In genomic region chr5:24100106-24100809, GRCm38 (mm10) we compare ENCODE assay signal across 8 mouse cellular contexts. TPM values are rescaled to one million over a fixed set of nuclear protein-coding genes. Genes with fewer than 3 reads are reported as not detected.
DNase-seq lines count a peak whose midpoint lies in the region; ATAC-seq and TF ChIP-seq lines count a peak whose summit lies in the region.

Gene Klhl7 (plus strand): TSS chr5:24100605.

- H3K9ac ChIP-seq in forebrain, embryonic 12.5 days, result peak within 1 kb of the TSS; percentile 94
- H3K9ac ChIP-seq in heart, postnatal 0 days (replicated peaks; ENCODE audit: low read depth, low read length), result peak within 1 kb of the TSS; percentile 74
- H3K9ac ChIP-seq in neural tube, embryonic 15.5 days (replicated peaks), result peak within 1 kb of the TSS; percentile 72

- H3K27ac ChIP-seq in forebrain, embryonic 12.5 days, result peak within 1 kb of the TSS; percentile 97
- peak within 1 kb of the TSS; percentile 86 for H3K27ac ChIP-seq in heart, postnatal 0 days (ENCODE audit: low read depth)
- H3K27ac ChIP-seq in neural tube, embryonic 15.5 days (replicated peaks), result peak within 1 kb of the TSS; percentile 95

- H3K4me2 ChIP-seq in forebrain, embryonic 12.5 days, result peak within 1 kb of the TSS; percentile 54
- H3K4me2 ChIP-seq in heart, postnatal 0 days (ENCODE audit: low read depth, low read length), result peak within 1 kb of the TSS; percentile 72
- peak within 1 kb of the TSS; percentile 73 for H3K4me2 ChIP-seq in neural tube, embryonic 15.5 days

- H3K9me3 ChIP-seq in E14TG2a.4 (ENCODE audit: low read length), result no peaks in the 10 kb centered on the region
- no peaks in the 10 kb centered on the region for H3K9me3 ChIP-seq in forebrain, embryonic 12.5 days
- no peaks in the 10 kb centered on the region for H3K9me3 ChIP-seq in heart, postnatal 0 days (replicated peaks; ENCODE audit: control insufficient read depth, low read length)
- H3K9me3 ChIP-seq in neural tube, embryonic 15.5 days (replicated peaks), result no peaks in the 10 kb centered on the region

- DNase-seq in c-Kit-positive CD71-positive TER-119-negative erythroid progenitor cells, embryonic 14.5 days (ENCODE audit: low read depth), result peak; percentile 78
- peak; percentile 89 for DNase-seq in heart, postnatal 0 days (ENCODE audit: low spot score)
- peak; percentile 91 to 93 for DNase-seq in kidney, postnatal 4 days
- DNase-seq in lung, adult 18-20 months, result peak; percentile 82 to 83
- peak; percentile 87 for DNase-seq in testis, postnatal 14 days (ENCODE audit: low spot score)

- H3K27me3 ChIP-seq in E14TG2a.4 (ENCODE audit: insufficient read depth, low read length), result no peaks in the 10 kb centered on the region
- H3K27me3 ChIP-seq in forebrain, embryonic 12.5 days, result no peaks in the 10 kb centered on the region
- no peaks in the 10 kb centered on the region for H3K27me3 ChIP-seq in heart, postnatal 0 days (ENCODE audit: control insufficient read depth, insufficient read depth, low read length)
- no peaks in the 10 kb centered on the region for H3K27me3 ChIP-seq in neural tube, embryonic 15.5 days (replicated peaks)

- no peaks in the 10 kb centered on the region for H3K36me3 ChIP-seq in E14TG2a.4 (ENCODE audit: insufficient read depth, low read length)
- no peaks in the 10 kb centered on the region for H3K36me3 ChIP-seq in forebrain, embryonic 12.5 days (replicated peaks)
- H3K36me3 ChIP-seq in heart, postnatal 0 days (replicated peaks; ENCODE audit: control insufficient read depth, insufficient read depth, low read length), result no peaks in the 10 kb centered on the region
- no peaks in the 10 kb centered on the region for H3K36me3 ChIP-seq in neural tube, embryonic 15.5 days

- peak; percentile 97 for ATAC-seq in forebrain, embryonic 12.5 days (ENCODE audit: low FRiP score)
- peak; percentile 95 for ATAC-seq in heart, postnatal 0 days (ENCODE audit: insufficient read depth, low read depth)
- peak; percentile 96 for ATAC-seq in neural tube, embryonic 15.5 days (ENCODE audit: low FRiP score)

- no peak for TF ChIP-seq EP300 in heart, postnatal 0 days (IDR thresholded peaks at IDR 0.05; ENCODE audit: low read depth)

- WGBS in forebrain, embryonic 12.5 days, result under 1% methylated on average over 47 of the region's 47 CpGs
- WGBS in heart, postnatal 0 days, result 1% methylated on average over 47 of the region's 47 CpGs
- WGBS in neural tube, embryonic 15.5 days, result under 1% methylated on average over 46 of the region's 47 CpGs

- peaks cover 51% of the 10 kb centered on the region for H3K4me1 ChIP-seq in E14TG2a.4 (replicated peaks; ENCODE audit: low read depth, low read length)
- peaks cover 23% of the 10 kb centered on the region for H3K4me1 ChIP-seq in forebrain, embryonic 12.5 days
- peaks cover 3% of the 10 kb centered on the region; the same call in 1 of the 2 replicates for H3K4me1 ChIP-seq in heart, postnatal 0 days (ENCODE audit: control insufficient read depth, insufficient read depth)
- H3K4me1 ChIP-seq in neural tube, embryonic 15.5 days, result peaks cover 32% of the 10 kb centered on the region

- no peak for TF ChIP-seq CTCF in E14TG2a.4 (conservative IDR thresholded peaks at IDR 0.05; ENCODE audit: low read length)
- no peak for TF ChIP-seq CTCF in heart, postnatal 0 days (IDR thresholded peaks at IDR 0.05; ENCODE audit: low read depth)

- peak within 1 kb of the TSS; percentile 85 for H3K4me3 ChIP-seq in E14TG2a.4 (replicated peaks; ENCODE audit: low read length)
- H3K4me3 ChIP-seq in forebrain, embryonic 12.5 days (replicated peaks), result peak within 1 kb of the TSS; percentile 85
- H3K4me3 ChIP-seq in heart, postnatal 0 days (ENCODE audit: low read depth, low read length), result peak within 1 kb of the TSS; percentile 63
- H3K4me3 ChIP-seq in neural tube, embryonic 15.5 days (replicated peaks), result peak within 1 kb of the TSS; percentile 51

RNA-seq across cellular contexts. Expression of gene Klhl7, which starts in this region (rescaled TPM):
- 147 and 156 TPM in 2 replicates for polyA plus RNA-seq in forebrain, embryonic 12.5 days (2016; fragmentation: Nextera tagmentation; extraction: Ambion mirVana)
- total RNA-seq in heart, postnatal 0 days (2014; rRNA removed; ENCODE audit: low replicate concordance), result 55.3 and 60.0 TPM in 2 replicates
- polyA plus RNA-seq in heart, postnatal 0 days (2015; fragmentation: Nextera tagmentation; extraction: Ambion mirVana), result 42.4 and 47.1 TPM in 2 replicates
- 109 and 122 TPM in 2 replicates for polyA plus RNA-seq in neural tube, embryonic 15.5 days (2015; fragmentation: Nextera tagmentation; extraction: Ambion mirVana)

Comparison
In these comparisons a context has a peak if more than half of its experiments do, and no peak if none do; other contexts are left out.
1. Peak in every context shown above with its lines: DNase-seq, ATAC-seq, H3K4me3 ChIP-seq and H3K27ac ChIP-seq.